Mouse (Mus musculus) stomach, postnatal 0 days (tissue): ENCODE results near the gene Pdzph1.

Experiments used
- CTCF ChIP-seq: IDR thresholded peaks from 2 replicates; pipeline ENCODE4 v1.5.1; 2016; ENCODE audit warnings: antibody characterized with exemption, low read depth, mild to moderate bottlenecking, moderate library complexity
- EP300 ChIP-seq: optimal IDR thresholded peaks from 2 replicates; pipeline ENCODE3; 2016; ENCODE audit warnings: antibody characterized with exemption

- TF ChIP-seq CTCF: no peak
- no peak for TF ChIP-seq EP300
Measured at GRCm38 (mm10) chr17:58932279-58932982, 58.7 kb downstream of the Pdzph1 start.
